ENCODE assay signal across 11 mouse cellular contexts in the genomic region with DNA sequence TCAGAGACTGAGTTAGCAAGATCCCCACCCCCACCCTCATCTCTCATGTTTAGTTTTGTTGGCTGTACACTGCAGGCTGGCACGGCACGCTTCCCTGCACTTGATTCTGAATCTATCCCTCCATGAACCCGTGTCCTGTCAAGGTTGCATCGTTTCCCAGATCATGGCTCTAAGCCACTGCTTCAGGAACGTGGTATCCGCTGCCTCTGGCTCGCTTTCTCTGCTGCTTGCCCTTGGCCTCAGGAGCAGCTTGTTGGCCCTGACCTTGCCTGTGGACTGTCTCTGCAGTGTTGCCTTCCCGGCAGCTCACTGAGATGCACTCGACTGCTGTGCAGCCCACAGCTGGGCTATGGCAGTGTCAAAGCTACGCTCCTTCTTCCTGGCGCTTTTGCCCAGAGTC.
DNase-seq lines count a peak whose midpoint lies in the region; ATAC-seq and TF ChIP-seq lines count a peak whose summit lies in the region.
"Had no signal": no experiment of that assay in that cellular context is flagged by ENCODE, and none has a peak within 500 bp of the region (broad histone marks: within the 10 kb centered on the region; RNA-seq: fewer than 3 reads in every experiment).

No protein-coding gene starts in this region.

- H3K9me3 ChIP-seq in limb, embryonic 10.5 days (replicated peaks), result no peaks in the 10 kb centered on the region; the same call in 1 of the 2 replicates
- H3K9me3 ChIP-seq: embryonic facial prominence, embryonic 13.5 days; intestine, embryonic 15.5 days had no signal

- TF ChIP-seq CTCF in Patski (IDR thresholded peaks at IDR 0.05), result no peak

- POLR2A ChIA-PET in Patski (lab: Charles Lee), result no interaction called here

- no peak overlapping the region for H3K27ac ChIP-seq in limb, embryonic 10.5 days
- H3K27ac ChIP-seq: embryonic facial prominence, embryonic 13.5 days; intestine, embryonic 15.5 days had no signal

- CTCF ChIA-PET in Patski (lab: Charles Lee), result no interaction called here

- peak; percentile 40 for ATAC-seq in Patski
- ATAC-seq: intestine, embryonic 15.5 days had no signal

- H3K36me3 ChIP-seq in limb, embryonic 10.5 days, result peaks cover 18% of the 10 kb centered on the region
- H3K36me3 ChIP-seq: intestine, embryonic 15.5 days had no signal

- in situ Hi-C loops in Patski (cut with MboI; ENCODE audit: low pct_unique_long_range_greater_than_20kb), result loop anchor here (5.0 kb wide), 1 partner anchor 151 kb away; no protein-coding TSS in a partner anchor

- no peak for DNase-seq in Patski (ENCODE audit: low read depth, low spot score)
- peak; percentile 87 to 93 for DNase-seq in adrenal gland, adult (ENCODE audit: inconsistent age in 2 of 2, low spot score in 1 of 2)
- DNase-seq in heart, adult 8-10 months (ENCODE audit: low spot score), result peak; percentile 63
- peak; percentile 62 for DNase-seq in heart, postnatal 4 days
- no peak for DNase-seq in lung, postnatal 4 days
- no peak for DNase-seq in limb, embryonic 10.5 days (ENCODE audit: low spot score)
- DNase-seq in retina, embryonic 14.5 days (ENCODE audit: low spot score), result no peak
- DNase-seq: lung, adult 18-20 months; right cerebral cortex, postnatal 4 days had no signal

- H3K4me3 ChIP-seq in limb, embryonic 10.5 days, result no peak overlapping the region
- H3K4me3 ChIP-seq: embryonic facial prominence, embryonic 13.5 days; intestine, embryonic 15.5 days had no signal

- H3K4me1 ChIP-seq in limb, embryonic 10.5 days, result peaks cover 44% of the 10 kb centered on the region

- no peaks in the 10 kb centered on the region for H3K27me3 ChIP-seq in Patski
- no peaks in the 10 kb centered on the region for H3K27me3 ChIP-seq in limb, embryonic 10.5 days (ENCODE audit: low read depth, poor library complexity, severe bottlenecking)
- H3K27me3 ChIP-seq: embryonic facial prominence, embryonic 13.5 days; intestine, embryonic 15.5 days had no signal

- WGBS in limb, embryonic 10.5 days, result 93% methylated on average over 11 of the region's 11 CpGs

Comparison
In these comparisons a context has a peak if more than half of its experiments do, and no peak if none do; other contexts are left out.
1. DNase-seq: peak in adrenal gland, adult (2 of 2), heart, adult 8-10 months (single experiment) and heart, postnatal 4 days (single experiment); none in Patski (single experiment), lung, postnatal 4 days (0 of 2), limb, embryonic 10.5 days (single experiment) and retina, embryonic 14.5 days (single experiment).